Mouse (Mus musculus) layer of hippocampus, adult 9-11 months (tissue): ENCODE results near the gene Sco1.
"Not testable (repeated sequence)": the region's sequence is repeated elsewhere in the genome, so short reads cannot be mapped to it uniquely, and the experiment has no call there.

Source experiments
- DNase-seq: peaks from one replicate; pipeline ENCODE4 v3.0.0; 2022

Sco1 gene

DNA sequence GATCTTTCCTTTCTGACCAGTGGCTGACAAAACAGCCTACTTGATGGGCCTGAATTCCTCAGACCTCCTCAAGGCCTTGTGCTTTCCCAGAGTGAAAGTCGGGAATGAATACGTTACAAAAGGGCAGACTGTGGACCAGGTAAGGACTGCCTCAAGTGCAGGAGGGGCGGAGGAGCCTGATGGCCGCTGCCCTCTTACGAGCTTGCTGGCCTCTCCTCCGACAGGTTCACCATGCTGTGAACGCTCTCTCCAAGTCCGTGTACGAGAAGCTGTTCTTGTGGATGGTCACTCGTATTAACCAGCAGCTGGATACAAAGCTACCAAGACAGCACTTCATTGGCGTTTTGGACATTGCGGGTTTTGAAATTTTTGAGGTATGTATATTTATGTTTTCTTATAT is 34.8 kb downstream of the Sco1 start:
- no peak for DNase-seq

DNA sequence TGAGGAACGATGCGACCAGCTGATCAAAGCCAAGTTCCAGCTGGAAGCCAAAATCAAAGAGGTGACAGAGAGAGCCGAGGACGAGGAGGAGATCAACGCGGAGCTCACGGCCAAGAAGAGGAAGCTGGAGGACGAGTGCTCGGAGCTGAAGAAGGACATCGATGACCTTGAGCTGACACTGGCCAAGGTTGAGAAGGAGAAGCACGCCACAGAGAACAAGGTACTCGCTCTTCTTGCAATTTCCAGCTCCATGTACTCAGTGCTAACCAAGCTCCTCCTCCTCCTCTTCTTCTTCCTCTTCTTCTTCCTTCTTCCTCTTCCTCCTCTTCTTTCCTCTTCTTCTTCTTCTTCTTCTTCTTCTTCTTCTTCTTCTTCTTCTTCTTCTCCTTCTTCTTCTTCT is 39.9 kb downstream of the Sco1 start:
- not testable (repeated sequence) for DNase-seq

DNA sequence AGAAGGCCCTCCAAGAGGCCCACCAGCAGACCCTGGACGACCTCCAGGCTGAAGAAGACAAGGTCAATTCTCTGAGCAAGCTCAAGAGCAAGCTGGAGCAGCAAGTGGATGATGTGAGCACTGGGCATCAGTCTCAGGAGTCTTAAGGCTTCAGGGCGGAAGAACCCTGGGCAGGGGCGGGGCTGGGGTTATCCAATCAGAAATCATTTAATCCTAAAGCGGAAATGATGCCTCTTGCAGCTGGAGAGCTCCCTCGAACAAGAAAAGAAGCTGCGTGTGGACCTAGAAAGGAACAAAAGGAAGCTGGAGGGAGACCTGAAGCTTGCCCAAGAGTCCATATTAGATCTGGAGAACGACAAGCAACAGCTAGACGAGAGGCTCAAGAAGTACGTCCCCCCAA is 40.7 kb downstream of the Sco1 start:
- no peak for DNase-seq

DNA sequence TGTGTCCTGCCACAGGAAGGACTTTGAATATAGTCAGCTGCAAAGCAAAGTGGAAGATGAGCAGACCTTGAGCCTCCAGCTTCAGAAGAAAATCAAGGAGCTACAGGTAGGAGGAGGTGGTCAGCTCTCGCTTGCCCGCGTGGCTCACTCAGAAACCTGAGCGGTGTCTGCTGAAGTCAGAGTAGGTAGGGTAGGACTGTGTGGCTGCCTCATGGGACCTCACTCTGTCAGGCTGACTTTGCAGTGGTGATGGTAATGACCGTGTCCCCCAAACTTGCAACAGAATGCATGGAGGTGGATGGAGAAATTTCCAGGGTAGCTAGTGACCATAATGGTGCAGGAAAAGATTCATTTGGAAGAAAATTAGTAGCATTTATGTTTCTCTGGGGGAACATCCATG is 41.2 kb downstream of the Sco1 start:
- no peak for DNase-seq

DNA sequence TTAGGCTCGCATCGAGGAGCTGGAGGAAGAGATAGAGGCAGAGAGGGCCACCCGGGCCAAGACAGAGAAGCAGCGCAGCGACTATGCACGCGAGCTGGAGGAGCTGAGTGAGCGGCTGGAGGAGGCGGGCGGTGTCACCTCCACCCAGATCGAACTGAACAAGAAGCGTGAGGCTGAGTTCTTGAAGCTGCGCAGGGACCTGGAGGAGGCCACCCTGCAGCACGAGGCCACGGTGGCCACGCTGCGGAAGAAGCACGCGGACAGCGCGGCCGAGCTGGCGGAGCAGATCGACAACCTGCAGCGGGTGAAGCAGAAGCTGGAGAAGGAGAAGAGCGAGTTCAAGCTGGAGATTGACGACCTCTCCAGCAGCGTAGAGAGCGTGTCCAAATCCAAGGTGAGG is 42.0 kb downstream of the Sco1 start:
- no peak for DNase-seq

DNA sequence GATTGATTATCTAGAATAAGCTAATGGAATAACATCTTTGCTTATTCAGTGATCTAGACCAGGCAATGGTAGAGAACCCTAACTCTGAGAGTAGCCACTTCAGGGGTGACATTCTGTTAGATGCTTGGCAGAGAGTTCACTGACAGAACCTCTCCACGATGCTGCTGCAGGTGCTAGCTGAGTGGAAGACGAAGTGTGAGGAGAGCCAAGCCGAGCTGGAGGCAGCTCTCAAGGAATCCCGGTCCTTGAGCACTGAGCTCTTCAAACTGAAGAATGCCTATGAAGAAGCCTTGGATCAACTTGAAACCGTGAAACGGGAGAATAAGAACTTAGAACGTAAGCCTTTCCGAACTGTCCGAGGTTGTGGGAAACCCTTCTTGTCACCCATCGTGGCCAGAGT is 45.2 kb downstream of the Sco1 start:
- DNase-seq, result no peak

DNA sequence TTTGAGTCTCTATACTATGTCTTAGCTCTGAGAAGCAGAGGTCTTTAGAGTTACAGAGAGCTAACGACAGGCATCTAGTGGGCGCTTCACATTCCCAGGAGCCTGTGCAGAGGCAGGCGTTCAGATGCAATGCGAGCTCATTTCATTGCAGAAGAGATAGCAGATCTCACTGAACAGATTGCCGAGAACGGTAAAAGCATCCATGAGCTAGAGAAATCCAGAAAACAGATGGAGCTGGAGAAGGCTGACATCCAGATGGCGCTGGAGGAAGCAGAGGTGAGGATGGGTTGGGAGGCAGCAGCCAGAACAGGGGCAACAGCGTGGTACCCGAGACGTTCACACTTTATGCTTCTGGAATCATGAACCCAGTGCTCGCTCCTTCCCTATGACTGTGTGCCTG is 46.0 kb downstream of the Sco1 start:
- peak; percentile 79 for DNase-seq

DNA sequence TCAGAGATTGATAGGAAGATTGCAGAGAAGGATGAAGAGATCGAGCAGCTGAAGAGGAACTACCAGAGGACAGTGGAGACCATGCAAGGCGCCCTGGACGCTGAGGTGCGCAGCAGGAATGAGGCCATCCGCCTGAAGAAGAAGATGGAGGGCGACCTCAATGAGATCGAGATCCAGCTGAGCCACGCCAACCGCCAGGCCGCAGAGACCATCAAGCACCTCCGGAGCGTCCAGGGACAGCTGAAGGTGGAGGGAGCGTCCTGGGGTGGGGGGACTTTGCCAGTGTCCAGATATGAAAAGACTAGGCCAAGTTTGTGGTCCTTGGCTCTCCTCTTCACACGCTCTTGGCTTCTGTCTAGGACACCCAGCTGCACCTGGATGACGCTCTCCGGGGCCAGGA is 46.8 kb downstream of the Sco1 start:
- DNase-seq, result no peak

DNA sequence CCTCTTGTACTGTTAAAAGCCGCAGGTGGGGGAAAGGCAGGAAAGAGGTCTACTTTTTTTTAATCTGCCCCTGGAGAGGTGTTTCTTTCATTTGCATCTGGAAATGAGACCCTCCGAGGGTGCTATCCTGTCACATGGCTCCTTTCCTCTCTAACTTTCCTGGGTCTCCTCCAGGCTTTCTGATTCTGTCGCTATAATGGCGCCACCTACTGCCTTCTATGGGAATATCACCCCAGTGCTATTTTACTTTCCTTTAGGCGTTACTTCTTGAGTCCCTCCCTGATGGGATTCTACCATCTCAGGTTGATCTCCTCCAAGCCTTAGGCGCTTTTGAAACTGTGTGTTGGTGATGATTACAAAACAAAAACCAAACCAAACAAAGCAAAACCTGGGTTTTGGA is 47.7 kb downstream of the Sco1 start:
- peak; percentile 22 for DNase-seq

DNA sequence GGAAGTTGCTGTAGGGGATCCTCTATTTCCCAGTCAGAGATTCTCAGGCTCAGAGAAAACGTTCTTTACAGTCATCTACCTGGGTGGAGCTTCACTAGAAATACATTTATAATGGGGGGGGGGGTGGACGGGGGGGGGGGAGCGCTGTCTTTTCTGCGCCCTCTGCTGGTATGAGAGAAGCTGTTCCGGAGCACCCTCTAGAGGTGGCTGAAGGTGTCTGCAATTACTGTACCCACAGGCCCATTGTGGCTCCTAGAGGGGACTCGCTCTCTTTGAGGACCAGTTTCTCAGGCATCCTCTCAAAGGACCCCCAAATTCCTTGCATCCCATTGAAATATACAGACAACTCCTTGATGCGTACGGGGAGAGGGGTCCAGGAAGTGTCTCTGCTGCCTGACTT is 49.2 kb downstream of the Sco1 start:
- no peak for DNase-seq

DNA sequence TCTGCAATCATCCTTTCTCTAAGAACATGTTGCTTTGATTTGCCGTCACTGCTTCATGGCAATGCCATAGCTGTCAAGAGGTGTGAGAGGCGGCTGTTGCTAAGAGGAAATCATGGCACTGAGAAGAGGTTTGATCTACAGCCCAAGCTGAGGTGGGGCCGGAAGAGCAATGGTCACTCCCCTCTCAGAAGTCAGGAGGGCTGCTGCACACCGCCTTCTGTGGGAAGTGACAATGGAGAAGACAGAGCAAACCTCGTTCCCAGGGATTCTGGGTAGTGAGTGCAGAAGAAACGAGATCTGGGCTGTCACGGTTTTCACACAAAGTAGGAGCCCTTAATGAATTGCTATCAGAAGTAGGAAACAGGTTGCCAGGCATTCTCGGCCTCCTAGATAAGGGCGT is 50.8 kb downstream of the Sco1 start:
- DNase-seq, result no peak

DNA sequence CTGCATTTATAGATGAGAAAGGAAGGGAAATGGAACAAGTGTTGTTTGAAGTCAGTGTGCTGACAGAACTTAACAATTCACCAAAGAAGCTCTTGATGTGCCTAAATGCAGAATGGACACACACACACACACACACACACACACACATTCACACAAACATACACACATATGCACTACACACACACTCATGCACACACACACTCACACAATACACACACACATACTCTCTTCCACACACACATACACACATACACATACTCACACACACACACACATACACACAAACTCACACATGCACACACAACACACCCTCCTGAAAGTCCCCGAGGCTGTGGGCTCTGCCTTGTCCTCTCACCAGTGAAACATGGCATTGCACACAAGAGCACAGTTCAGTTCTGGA is 51.8 kb downstream of the Sco1 start:
- no peak for DNase-seq

DNA sequence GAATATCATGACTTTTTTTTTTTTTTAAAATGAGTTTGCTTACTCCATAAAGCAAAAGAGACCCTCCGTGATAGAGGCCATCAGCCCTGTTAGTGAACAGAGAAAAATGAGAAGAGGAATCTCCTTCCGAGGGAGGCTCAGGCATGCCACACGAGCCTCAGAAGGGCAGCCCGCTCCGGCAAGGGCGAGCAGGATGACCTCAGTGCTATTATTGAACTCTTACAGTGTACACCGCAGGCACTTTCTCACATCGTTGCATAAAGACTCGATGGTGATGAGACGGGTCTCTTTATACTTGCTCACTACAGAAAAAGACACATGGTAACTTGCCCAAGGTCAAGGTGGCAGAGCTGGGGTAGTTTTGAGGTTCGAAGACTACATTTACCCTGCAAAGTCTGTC is 52.2 kb downstream of the Sco1 start:
- DNase-seq, result no peak

DNA sequence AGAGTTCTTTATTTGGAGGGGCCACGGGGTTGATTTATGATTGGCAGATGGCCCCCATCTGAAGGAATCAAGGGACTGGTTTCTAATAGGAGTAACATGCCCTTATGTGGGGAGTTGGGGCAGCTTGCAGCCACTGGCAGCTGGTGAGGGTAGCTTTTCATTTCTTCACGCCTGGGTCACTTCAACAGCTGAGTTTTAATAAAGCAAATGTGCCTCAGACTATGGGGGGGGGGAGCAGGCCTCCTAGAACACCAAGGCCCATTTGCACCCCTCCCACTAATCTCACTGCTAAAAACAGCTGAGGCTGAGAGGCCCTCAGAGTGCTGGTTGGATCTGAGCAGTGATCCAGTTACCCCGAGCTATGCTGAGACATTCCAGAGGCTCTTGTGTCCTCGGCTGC is 53.2 kb downstream of the Sco1 start:
- DNase-seq, result no peak

DNA sequence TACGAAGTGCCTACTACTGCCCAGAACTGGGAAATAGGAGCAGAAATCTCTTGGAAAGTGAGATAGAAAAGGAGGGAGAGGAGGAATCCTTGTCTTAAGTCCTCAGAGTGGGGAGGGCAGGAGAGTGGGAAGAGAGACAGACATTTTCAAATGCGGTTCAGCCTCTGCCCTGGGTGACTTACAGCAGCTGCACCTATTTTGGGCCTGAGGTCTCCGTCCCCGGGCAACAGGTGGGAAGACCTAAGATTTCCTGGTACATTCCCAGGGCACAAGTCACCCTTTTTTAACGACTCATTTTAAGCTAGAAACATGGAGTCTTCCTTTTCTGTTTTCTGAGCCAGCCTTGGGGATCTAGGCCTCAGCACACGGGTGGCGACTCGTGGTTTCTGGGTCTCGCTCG is 54.5 kb downstream of the Sco1 start:
- DNase-seq, result no peak

DNA sequence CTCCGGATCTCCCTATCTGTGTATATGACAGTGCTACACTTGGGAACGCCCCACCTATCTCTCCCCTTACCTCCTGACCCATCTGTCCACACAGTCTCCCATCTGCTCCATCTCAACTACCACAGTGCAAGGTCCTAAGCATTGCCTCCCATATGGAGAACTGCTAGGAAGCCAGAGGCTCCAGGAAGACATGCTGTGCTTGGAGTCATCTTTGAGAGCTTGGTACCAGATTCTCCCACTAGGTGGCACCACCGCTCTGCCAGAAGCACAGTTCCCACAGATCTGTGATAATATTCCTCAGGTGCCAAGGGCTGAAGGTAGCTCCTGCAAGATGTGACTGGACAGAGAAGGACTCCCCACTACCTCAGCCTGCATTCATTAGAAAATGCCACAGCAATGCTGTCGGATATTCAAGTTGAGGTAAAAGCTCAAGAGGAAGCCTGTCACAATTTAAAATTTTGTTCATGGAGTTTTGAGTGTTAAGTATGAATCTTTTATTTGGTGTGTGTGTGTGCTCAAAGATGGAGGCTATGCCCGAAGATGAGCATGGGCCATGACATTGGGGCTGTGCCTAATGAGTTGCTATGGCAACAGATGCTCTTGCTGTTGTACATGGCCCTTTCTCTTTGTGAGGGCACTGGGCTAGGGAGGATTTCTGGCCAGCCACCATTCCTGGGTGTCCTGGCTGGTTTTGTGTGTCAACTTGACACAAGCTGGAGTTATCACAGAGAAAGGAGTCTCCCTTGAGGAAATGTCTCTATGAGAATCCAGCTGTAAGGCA is 57.9 kb downstream of the Sco1 start:
- DNase-seq, result peak; percentile 65

DNA sequence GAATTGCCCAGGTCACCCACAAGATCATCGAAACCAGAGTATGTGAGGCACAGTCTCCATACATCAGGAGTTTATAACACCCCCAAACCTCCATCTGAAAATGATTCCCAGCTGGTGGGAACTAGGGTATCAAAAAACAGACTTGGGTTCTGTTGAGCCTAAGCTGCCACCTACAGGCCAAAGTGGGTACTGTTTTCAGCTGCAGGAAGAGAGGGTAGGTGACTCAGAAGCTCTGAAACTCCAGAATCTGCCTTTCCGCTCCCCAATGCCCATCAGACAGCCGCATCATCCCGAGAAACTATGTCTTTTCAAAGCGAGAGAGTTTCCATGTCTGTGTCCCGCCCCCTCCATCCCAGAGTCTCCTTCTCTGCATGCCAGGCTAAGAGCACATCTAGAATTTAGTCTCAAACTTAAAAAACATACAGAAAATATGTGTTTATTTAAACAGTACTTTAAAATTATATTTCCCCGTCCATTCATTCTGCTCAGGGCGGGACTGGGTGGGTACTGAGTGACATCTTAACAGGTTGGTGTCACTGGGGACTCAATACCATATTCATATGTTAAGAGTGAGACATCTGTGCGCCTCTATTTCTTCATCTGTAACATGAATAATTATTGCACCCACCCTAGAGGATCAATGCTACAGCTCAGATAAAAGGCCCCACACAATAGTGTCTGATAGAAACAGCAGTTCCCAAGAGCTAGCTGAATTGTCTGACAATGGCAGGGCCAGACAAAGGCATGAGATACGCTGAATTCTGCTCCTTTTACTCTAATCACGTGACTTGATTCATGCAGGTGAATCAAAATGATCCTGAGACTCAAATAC is 59.8 kb downstream of the Sco1 start:
- DNase-seq, result no peak

DNA sequence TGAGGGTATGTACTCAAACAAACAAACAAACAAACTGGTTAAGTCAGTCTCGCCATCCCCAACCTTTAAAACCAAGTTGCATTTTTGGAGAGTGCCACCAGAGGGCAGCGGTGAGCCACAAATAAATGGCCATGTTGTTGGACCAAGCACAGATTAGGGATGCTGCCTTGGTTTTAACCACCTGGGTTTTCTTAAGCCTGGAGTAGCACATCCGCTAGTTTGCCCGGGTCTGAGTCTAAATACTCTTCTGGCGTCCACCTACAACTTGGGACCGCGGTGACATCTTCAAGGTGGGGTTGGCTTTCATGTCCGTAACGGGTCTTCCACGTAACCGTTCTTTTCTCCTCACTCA is 60.4 kb downstream of the Sco1 start:
- peak; percentile 36 for DNase-seq

DNA sequence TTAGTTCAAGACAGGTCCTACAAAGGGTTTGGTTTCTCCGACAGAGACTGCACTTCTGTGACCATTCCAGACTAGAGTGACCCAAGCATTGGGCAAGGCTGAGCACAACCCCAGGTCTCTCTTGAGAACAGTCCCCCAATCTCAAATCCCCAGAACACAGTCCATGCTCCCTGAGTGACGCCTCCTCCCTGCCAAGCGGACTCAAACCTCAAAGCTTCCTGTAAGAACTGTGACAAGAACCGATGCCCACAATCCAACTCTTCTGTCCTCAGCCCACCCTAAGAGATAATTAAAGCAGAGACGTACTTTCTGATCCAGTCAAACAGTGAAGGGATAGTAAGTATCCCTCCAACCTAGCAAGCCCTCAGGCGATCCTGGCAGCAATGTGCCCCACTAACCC is 60.9 kb downstream of the Sco1 start:
- no peak for DNase-seq

DNA sequence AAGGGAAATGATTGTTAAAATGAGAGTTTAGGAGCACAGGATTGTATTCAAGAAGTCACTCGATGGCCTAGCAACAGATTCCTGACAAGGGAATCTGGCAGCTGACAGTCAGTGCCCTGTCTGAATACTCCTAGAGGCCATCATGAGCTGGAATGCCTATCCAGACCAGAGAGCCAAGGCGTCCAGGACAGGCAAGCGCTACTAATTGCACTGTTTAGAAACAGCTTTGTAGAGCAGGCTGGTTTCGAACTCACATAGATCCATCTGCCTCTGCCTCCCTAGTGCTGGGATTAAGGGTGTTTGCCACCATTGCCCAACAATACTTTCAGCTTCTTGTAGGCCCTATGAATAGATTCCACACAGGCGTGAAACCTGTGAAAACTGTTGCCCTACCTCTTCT is 61.8 kb downstream of the Sco1 start:
- DNase-seq, result no peak

DNA sequence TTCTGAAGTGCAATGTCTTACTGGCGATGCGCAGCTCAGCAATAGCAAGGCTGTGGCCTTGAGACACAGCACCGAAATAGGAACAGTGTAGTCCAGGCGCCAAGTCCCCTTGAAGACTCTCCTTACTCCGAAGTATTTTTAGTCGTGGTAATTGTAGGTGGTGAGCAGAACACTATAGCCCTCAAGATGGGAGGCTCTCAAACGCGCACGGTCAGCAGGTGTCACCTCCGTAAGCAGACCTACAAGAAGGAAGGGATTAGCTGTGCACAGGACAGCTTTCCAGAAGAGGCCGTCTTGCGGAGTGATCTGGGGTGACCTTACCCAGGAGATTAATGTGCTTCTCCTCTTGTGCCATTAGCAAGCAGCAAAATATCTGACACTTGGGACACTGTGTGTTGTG is 62.4 kb downstream of the Sco1 start:
- DNase-seq, result no peak
